Mouse (Mus musculus) forebrain, embryonic 11.5 days (tissue): Measurements from ENCODE around the gene Lpar2. TPM values are rescaled to one million over a fixed set of nuclear protein-coding genes. Genes with fewer than 3 reads are reported as not detected.

ENCODE experiments used
- ATAC-seq: fragments of 200-750 bp; cut with Nextera tagmentation; replicated peaks from 2 replicates; pipeline ENCODE4 v1.8.0; 2017; ENCODE audit warnings: moderate TSS enrichment; ENCODE audit not compliant: low FRiP score
- DNase-seq: peaks from one replicate; pipeline ENCODE4 v3.0.0-alpha.2; 2017; ENCODE audit warnings: low spot score
- H3K27ac ChIP-seq: fragments of 300-500 bp; sonication (generic); 2 replicates; pipeline ENCODE4 v1.5.1; 2014; ENCODE audit warnings: low read depth, low read length
- H3K27me3 ChIP-seq: fragments of 300-500 bp; sonication (generic); 2 replicates; pipeline ENCODE4 v1.6.1; 2014; ENCODE audit warnings: mild to moderate bottlenecking, low read length, mixed read lengths; ENCODE audit not compliant: control insufficient read depth, insufficient read depth
- H3K36me3 ChIP-seq: fragments of 300-500 bp; sonication (generic); 2 replicates; pipeline ENCODE4 v1.6.1; 2014; ENCODE audit warnings: mild to moderate bottlenecking, low read length, moderate library complexity, mixed read lengths; ENCODE audit not compliant: control insufficient read depth, insufficient read depth
- H3K4me1 ChIP-seq: fragments of 300-500 bp; sonication (generic); replicated peaks from 2 replicates; pipeline ENCODE4 v1.6.1; 2014; ENCODE audit warnings: low read length, mixed read lengths; ENCODE audit not compliant: control insufficient read depth, insufficient read depth
- H3K4me2 ChIP-seq: fragments of 300-500 bp; sonication (generic); 2 replicates; pipeline ENCODE4 v1.6.1; 2014; ENCODE audit warnings: low read depth, mild to moderate bottlenecking, low read length, moderate library complexity, mixed read lengths; ENCODE audit not compliant: severe bottlenecking
- H3K4me3 ChIP-seq: fragments of 300-500 bp; sonication (generic); 2 replicates; pipeline ENCODE4 v1.5.1; 2014; ENCODE audit warnings: low read depth, low read length
- H3K9ac ChIP-seq: fragments of 300-500 bp; sonication (generic); 2 replicates; pipeline ENCODE4 v1.6.1; 2014; ENCODE audit warnings: low read length
- H3K9me3 ChIP-seq: fragments of 300-500 bp; sonication (generic); 2 replicates; pipeline ENCODE4 v1.6.1; 2016; ENCODE audit warnings: low read length, mixed read lengths; ENCODE audit not compliant: control insufficient read depth
- WGBS: fragments of 180-500 bp; shearing (Covaris S2); extraction: QIAGEN DNeasy Blood & Tissue Kit; methylation state at CpG from one replicate; pipeline ENCODE4 v1.1.7; 2014; 5-methylcytosine and 5-hydroxymethylcytosine counted together
- polyA plus RNA-seq: library from polyadenylated mRNA; unstranded; fragments of >200 nt; fragmentation: Nextera tagmentation; extraction: Ambion mirVana; gene quantifications from 2 replicates; pipeline ENCODE4 v1.2.1, GENCODE M21; 2014

Lpar2 gene
- polyA plus RNA-seq, 1 experiment from 2014 or later = 1.1 TPM

DNA sequence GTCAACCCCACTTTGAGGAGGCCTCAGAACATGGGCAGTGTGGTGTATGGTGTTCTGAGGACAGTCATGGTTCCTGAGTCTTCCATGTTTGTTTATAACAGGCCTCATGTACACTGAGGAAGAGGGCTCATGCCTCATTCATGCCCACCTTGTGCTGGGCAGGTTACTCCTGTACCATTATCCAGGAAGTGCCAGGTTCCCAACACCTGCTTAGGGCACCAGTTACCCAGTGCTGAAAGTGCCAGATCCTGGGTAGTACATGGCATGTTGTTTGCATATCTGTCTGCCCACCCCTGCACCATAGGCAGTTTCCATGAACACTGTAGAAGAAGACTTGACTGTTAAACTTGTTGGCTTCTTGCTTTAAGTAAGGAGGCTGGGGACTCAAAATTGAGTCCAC, 20.0 kb upstream of the Lpar2 start:
- no peak for DNase-seq
- no peak overlapping the region for H3K4me3 ChIP-seq
- ATAC-seq = no peak
- no peaks in the 10 kb centered on the region for H3K9me3 ChIP-seq
- H3K4me1 ChIP-seq = no peaks in the 10 kb centered on the region
- no peak overlapping the region for H3K9ac ChIP-seq
- H3K4me2 ChIP-seq = no peak overlapping the region
- H3K36me3 ChIP-seq = peaks cover 53% of the 10 kb centered on the region
- H3K27me3 ChIP-seq = no peaks in the 10 kb centered on the region
- H3K27ac ChIP-seq = no peak overlapping the region

DNA sequence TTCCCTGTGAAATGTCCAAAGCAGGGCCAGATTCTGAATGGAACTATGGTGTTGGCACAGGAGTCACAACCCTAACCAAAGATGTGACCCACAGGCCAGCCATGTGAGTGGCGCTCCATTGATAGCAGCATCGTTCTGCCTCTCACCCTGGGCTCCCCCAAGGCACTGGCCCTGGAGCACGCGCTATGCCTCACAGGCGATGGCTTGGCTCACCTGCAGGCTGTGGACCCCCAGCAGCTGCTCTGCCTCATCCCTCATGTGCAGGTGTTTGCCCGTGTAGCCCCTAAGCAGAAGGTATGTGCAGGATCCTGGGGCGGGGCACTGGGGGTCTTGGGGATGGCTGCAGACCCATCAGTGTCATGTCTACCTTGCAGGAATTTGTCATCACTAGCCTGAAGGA, 18.9 kb upstream of the Lpar2 start:
- H3K9ac ChIP-seq = no peak overlapping the region
- H3K27me3 ChIP-seq = no peaks in the 10 kb centered on the region
- DNase-seq (no peak), ATAC-seq (no peak)
- H3K36me3 ChIP-seq = peaks cover 55% of the 10 kb centered on the region
- H3K27ac ChIP-seq = no peak overlapping the region
- H3K9me3 ChIP-seq = no peaks in the 10 kb centered on the region
- H3K4me3 ChIP-seq = no peak overlapping the region
- H3K4me2 ChIP-seq = no peak overlapping the region
- H3K4me1 ChIP-seq = no peaks in the 10 kb centered on the region
- 94% methylated on average over 7 of the region's 7 CpGs for WGBS

DNA sequence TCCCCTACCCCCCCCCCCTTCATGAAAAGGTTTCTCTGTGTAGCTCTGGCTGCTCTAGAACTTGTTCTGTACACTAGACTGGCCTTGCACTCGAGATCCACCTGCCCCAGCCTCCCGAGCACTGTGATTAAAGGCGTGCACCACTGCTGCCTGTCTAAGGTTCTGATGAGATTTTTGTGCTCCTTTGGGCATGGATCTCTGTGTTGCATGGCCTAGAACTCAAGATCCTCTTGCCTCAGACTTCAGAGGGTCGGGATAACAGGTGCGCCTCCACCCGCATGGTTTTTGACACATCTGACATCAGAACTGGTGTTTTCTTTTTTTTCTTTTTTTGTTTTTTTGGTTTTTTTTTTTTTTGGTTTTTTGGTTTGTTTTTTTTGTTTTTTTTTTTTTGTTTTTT, 17.7 kb upstream of the Lpar2 start:
- ATAC-seq (no peak), DNase-seq (no peak)
- Histone ChIP-seq H3K27ac (no peak overlapping the region), H3K4me2 (no peak overlapping the region), H3K9ac (no peak overlapping the region), H3K4me3 (no peak overlapping the region), H3K9me3 (no peaks in the 10 kb centered on the region), H3K27me3 (no peaks in the 10 kb centered on the region), H3K4me1 (peaks cover 2% of the 10 kb centered on the region; the same call in 1 of the 2 replicates), H3K36me3 (peaks cover 47% of the 10 kb centered on the region)
- 93% methylated on average over 6 of the region's 6 CpGs for WGBS

DNA sequence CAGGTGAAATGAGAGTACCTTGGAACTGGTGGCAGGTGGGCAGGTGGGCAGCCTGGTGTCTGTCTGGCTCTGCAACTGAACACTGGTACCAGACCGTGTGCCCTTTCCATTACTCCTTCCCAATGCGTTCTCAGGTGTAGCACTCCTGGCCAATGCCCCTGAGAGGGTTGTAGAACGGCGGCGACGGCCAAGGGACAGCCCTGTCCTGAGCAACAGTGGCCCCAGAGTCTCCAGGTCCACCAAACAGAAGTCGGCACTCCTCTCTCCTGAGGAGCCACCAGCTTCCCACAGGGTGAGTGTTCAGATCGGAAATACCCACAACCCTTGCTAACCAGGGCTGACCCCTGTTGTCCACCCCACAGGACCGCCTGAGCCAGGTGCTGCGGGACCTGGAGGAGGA, 17.1 kb upstream of the Lpar2 start:
- WGBS = 97% methylated on average over 10 of the region's 10 CpGs
- Histone ChIP-seq H3K4me2 (no peak overlapping the region), H3K9me3 (no peaks in the 10 kb centered on the region), H3K27me3 (no peaks in the 10 kb centered on the region), H3K9ac (no peak overlapping the region), H3K4me1 (peaks cover 2% of the 10 kb centered on the region; the same call in 1 of the 2 replicates), H3K36me3 (peaks cover 45% of the 10 kb centered on the region), H3K27ac (no peak overlapping the region), H3K4me3 (no peak overlapping the region)
- ATAC-seq (no peak), DNase-seq (no peak)

DNA sequence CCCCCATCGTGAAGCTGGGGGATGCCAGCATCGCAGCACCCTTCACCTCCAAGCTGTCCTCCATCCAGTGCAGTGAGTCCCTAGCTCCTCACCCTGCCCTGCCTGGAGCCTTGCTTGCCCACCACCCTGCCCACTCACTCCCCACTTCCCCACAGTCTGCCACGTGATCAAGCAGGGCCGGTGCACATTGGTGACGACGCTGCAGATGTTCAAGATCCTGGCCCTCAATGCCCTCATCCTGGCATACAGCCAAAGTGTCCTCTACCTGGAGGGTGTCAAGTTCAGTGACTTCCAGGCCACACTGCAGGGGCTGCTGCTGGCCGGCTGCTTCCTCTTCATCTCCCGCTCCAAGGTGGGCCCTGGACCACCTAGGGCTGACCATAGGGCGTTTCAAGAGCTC, 16.7 kb upstream of the Lpar2 start:
- Histone ChIP-seq H3K27me3 (no peaks in the 10 kb centered on the region), H3K4me3 (no peak overlapping the region), H3K4me1 (peaks cover 2% of the 10 kb centered on the region; the same call in 1 of the 2 replicates), H3K36me3 (peaks cover 40% of the 10 kb centered on the region), H3K4me2 (no peak overlapping the region), H3K9ac (no peak overlapping the region), H3K27ac (no peak overlapping the region), H3K9me3 (no peaks in the 10 kb centered on the region)
- no peak for ATAC-seq
- no peak for DNase-seq
- 94% methylated on average over 9 of the region's 9 CpGs for WGBS

DNA sequence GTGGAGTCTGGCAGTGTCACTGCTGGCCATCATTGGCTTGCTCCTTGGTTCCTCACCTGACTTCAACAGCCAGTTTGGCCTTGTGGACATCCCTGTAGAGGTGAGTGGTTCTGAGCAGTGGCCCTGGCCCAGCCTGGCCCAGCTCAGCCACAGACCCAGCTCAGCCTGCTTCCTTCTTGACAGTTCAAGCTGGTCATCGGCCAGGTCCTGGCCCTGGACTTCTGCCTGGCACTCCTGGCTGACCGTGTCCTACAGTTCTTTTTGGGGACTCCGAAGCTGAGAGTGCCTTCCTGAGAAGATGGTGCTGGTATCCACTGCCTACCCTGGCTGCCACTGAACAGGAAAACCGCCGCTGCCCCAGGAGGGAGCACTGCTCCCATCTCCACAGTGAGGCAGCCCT, 15.0 kb upstream of the Lpar2 start:
- Histone ChIP-seq H3K4me3 (no peak overlapping the region), H3K27ac (no peak overlapping the region), H3K27me3 (no peaks in the 10 kb centered on the region), H3K9me3 (no peaks in the 10 kb centered on the region), H3K36me3 (peaks cover 37% of the 10 kb centered on the region), H3K4me2 (no peak overlapping the region), H3K9ac (no peak overlapping the region), H3K4me1 (peaks cover 2% of the 10 kb centered on the region; the same call in 1 of the 2 replicates)
- 92% methylated on average over 5 of the region's 5 CpGs for WGBS
- DNase-seq = no peak
- no peak for ATAC-seq

DNA sequence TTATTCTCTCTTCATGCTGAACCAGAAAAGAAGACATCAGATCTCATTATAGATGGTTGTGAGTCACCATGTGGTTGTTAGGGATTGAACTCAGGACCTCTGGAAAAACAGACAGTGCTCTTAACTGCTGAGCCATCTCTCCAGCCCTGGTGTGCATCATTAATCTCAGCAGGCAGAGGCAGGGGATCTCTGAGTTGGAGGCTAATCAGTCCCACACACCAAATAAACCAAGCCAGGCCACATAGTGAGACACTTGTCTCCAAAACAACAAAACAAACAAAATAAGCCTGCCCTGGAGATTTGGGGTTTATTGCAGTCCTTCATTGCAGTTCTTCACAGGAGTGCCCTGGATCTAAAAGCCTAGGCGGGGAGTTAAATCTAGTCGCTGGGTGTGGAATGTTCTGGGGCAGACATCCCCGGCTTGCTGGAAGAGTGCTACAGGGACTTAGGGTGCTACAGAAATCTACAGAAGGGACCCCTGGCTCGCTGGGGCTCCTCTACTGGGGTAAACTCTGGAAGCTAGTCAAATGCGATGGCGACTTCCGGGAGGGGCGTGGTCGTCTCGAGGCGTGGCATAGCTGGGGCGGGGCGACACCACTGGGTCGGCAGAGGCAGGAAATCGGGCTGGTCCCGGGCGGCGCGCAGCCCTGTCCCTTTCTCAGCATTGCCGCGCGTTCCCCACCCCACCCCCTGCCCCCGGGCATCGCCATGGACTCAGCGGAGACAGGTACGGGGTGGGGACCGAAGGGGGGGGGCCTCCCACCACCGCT, 13.9 kb upstream of the Lpar2 start, which contains the start of gene Gmip:
Gmip (plus strand) TSS at position 586 of the 770 bp plus-strand sequence.
- DNase-seq = peak; percentile 87
- peak within 1 kb of the TSS; percentile 82 for H3K4me2 ChIP-seq
- 7% methylated on average over 25 of the region's 28 CpGs for WGBS
- H3K36me3 ChIP-seq = peaks cover 32% of the 10 kb centered on the region
- H3K4me1 ChIP-seq = peaks cover 2% of the 10 kb centered on the region; the same call in 1 of the 2 replicates
- no peak within 1 kb of the TSS for H3K27ac ChIP-seq
- peak within 1 kb of the TSS; percentile 61 for H3K9ac ChIP-seq
- peak within 1 kb of the TSS; percentile 43 for H3K4me3 ChIP-seq
- ATAC-seq = peak; percentile 86
- H3K9me3 ChIP-seq = no peaks in the 10 kb centered on the region
- H3K27me3 ChIP-seq = no peaks in the 10 kb centered on the region

DNA sequence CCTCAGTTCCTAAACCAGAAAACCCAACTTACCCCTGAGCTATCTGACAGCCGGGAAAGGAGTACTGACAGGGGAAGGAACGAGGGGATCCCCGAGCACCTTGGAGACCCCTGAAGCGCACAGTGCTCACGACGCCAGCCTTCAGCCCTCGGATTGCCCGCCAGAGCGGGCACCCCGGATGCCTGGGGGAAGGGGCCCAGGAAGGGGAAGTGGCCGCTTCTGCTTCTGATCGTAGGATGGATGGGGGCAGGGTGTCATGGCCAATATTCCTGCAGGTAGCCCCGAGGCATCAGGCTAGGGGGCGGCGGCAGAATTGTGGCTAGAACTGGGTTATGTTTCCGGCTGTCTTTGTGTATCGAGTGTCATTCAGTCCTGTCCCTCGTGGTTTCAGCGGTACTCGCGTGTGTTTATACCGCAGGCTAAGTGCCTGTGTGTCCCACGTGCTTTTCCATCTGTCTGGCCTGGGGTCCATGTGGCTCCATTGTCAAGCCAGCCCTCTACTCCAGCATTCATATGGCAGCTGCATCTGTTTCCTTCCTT, 13.3 kb upstream of the Lpar2 start:
- H3K9ac ChIP-seq = peak overlapping the region; percentile 61

More for the DNA sequence above, 13.3 kb upstream of the Lpar2 start:
- peak overlapping the region; percentile 82 for H3K4me2 ChIP-seq
- WGBS = 7% methylated on average over 23 of the region's 23 CpGs
- peak; percentile 59 for DNase-seq
- ATAC-seq = peak; percentile 63
- peaks cover 27% of the 10 kb centered on the region for H3K36me3 ChIP-seq
- H3K4me1 ChIP-seq = peaks cover 2% of the 10 kb centered on the region; the same call in 1 of the 2 replicates
- no peak overlapping the region for H3K27ac ChIP-seq
- H3K4me3 ChIP-seq = peak overlapping the region; percentile 43
- H3K9me3 ChIP-seq = no peaks in the 10 kb centered on the region
- no peaks in the 10 kb centered on the region for H3K27me3 ChIP-seq
